In the genomic region with DNA sequence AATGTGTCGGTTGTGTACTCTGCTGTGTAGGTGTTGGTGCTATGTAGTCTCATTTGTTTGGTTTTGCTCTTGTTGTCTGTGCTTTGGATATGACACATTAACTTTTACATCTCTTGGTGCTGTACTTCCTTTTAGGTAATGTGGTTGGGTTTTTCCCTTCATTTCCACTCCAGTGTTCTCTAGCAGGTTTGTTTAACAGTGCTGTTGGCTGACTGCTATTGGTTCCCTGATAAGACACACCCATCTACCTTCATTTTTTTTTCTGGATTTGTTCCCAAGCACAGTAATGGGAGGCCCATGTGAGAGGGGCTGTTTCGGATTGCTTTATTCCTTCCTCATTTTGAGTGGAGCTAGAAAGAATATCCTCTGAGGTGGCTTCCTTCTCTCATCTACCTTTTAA, we compare ENCODE assay signal across 29 mouse cellular contexts. TPM values are rescaled to one million over a fixed set of nuclear protein-coding genes. Genes with fewer than 3 reads are reported as not detected.
DNase-seq lines count a peak whose midpoint lies in the region; ATAC-seq and TF ChIP-seq lines count a peak whose summit lies in the region.
"Had no signal": no experiment of that assay in that cellular context is flagged by ENCODE, and none has a peak within 500 bp of the region (broad histone marks: within the 10 kb centered on the region; RNA-seq: fewer than 3 reads in every experiment).

No protein-coding gene starts in this region.

- WGBS in heart, embryonic 12.5 days = 72% methylated on average over 2 of the region's 2 CpGs
- WGBS in heart, adult 2 months = 83% methylated on average over 2 of the region's 2 CpGs

- no peak for DNase-seq in heart, postnatal 14 days
- DNase-seq in CD4-positive, CD25-positive, alpha-beta regulatory T cell, adult 2 months (ENCODE audit: low read depth, low spot score) = peak; percentile 25
- DNase-seq in naive thymus-derived CD4-positive, alpha-beta T cell, adult 2 months (ENCODE audit: low read depth) = peak; percentile 0
- no peak for DNase-seq in left cerebral cortex, postnatal 10 days (ENCODE audit: extremely low spot score in 1 of 2, low spot score in 2 of 2)
- no peak for DNase-seq in heart, adult 2 months
- no peak for DNase-seq in kidney, postnatal 14 days
- DNase-seq: adrenal gland, adult 8-10 months; cerebellum, adult 2 months; cerebellum, postnatal 14 days; gastrocnemius, postnatal 25 days; heart, adult 18-20 months; heart, postnatal 10 days; kidney, adult 18-20 months; kidney, postnatal 36 days; liver; lung, adult 2 months; lung, postnatal 14 days; retina, postnatal 1 day; right cerebral cortex, postnatal 14 days; spleen, adult 18-20 months; thymus, adult 2 months had no signal

- no peaks in the 10 kb centered on the region for H3K36me3 ChIP-seq in heart, embryonic 12.5 days
- H3K36me3 ChIP-seq in heart, adult 2 months (ENCODE audit: control insufficient read depth, insufficient read depth, low read length) = no peaks in the 10 kb centered on the region; the same call in 1 of the 2 replicates
- H3K36me3 ChIP-seq: embryonic facial prominence, embryonic 12.5 days; heart, embryonic 13.5 days; kidney, embryonic 15.5 days; midbrain, embryonic 10.5 days had no signal

- TF ChIP-seq EP300 in heart, adult 2 months (IDR thresholded peaks at IDR 0.05; ENCODE audit: insufficient read depth, low read depth, low read length) = no peak

- 0 out of 2 replicates have a peak overlapping the region, but pooled peaks have one; percentile 92 for H3K27ac ChIP-seq in heart, embryonic 12.5 days (ENCODE audit: poor library complexity, severe bottlenecking)
- no peak overlapping the region for H3K27ac ChIP-seq in heart, adult 2 months
- H3K27ac ChIP-seq: embryonic facial prominence, embryonic 12.5 days; kidney, embryonic 15.5 days; layer of hippocampus, adult 2 months; liver, embryonic 14.5 days; midbrain, embryonic 10.5 days had no signal

- TF ChIP-seq CTCF in heart, adult 2 months (IDR thresholded peaks at IDR 0.05) = no peak

- intact Hi-C loops in heart, postnatal 14 days (cut with DNase I) = loop anchor here (5.0 kb wide), 1 partner anchor 61 kb away; the partner anchor contains the start of gene Tsc22d3
- intact Hi-C loops in left cerebral cortex, postnatal 10 days (cut with DNase I) = no loop called here
- intact Hi-C loops in heart, adult 2 months (cut with DNase I) = loop anchor here (5.0 kb wide), 1 partner anchor 56 kb away; no protein-coding TSS in a partner anchor

- peaks cover 20% of the 10 kb centered on the region for H3K27me3 ChIP-seq in heart, embryonic 12.5 days (replicated peaks)
- H3K27me3 ChIP-seq in heart, adult 2 months (ENCODE audit: control insufficient read depth, insufficient read depth, low read length) = no peaks in the 10 kb centered on the region

- H3K79me2 ChIP-seq in heart, adult 2 months (replicated peaks; ENCODE audit: control insufficient read depth, insufficient read depth, low read length) = no peaks in the 10 kb centered on the region

- H3K9me3 ChIP-seq in heart, embryonic 12.5 days (replicated peaks) = no peaks in the 10 kb centered on the region
- H3K9me3 ChIP-seq: embryonic facial prominence, embryonic 12.5 days; heart, embryonic 13.5 days; kidney, embryonic 15.5 days; midbrain, embryonic 10.5 days had no signal

- 0 out of 2 replicates have a peak, but pooled peaks cover 3% of the 10 kb centered on the region for H3K4me1 ChIP-seq in heart, embryonic 12.5 days (replicated peaks)
- H3K4me1 ChIP-seq in heart, adult 2 months (ENCODE audit: control insufficient read depth, insufficient read depth, low read length) = peaks cover 1% of the 10 kb centered on the region; the same call in 1 of the 2 replicates
- H3K4me1 ChIP-seq: embryonic facial prominence, embryonic 12.5 days; kidney, embryonic 15.5 days; midbrain, embryonic 10.5 days had no signal

- H3K9ac ChIP-seq in heart, embryonic 12.5 days = no peak overlapping the region
- no peak overlapping the region for H3K9ac ChIP-seq in heart, adult 2 months (ENCODE audit: low read depth, low read length)
- H3K9ac ChIP-seq: embryonic facial prominence, embryonic 12.5 days; liver, embryonic 14.5 days had no signal

- ATAC-seq in heart, embryonic 12.5 days (ENCODE audit: insufficient number of reproducible peaks, low FRiP score) = no peak
- peak; percentile 32; the same call in 1 of the 2 replicates for ATAC-seq in granulocyte monocyte progenitor cell, adult 5-6 weeks (replicated peaks; ENCODE audit: poor library complexity, severe bottlenecking)

- no peak overlapping the region for H3K4me3 ChIP-seq in heart, embryonic 12.5 days
- no peak overlapping the region for H3K4me3 ChIP-seq in heart, adult 2 months
- H3K4me3 ChIP-seq: layer of hippocampus, adult 2 months had no signal

- H3K4me2 ChIP-seq in heart, embryonic 12.5 days = no peak overlapping the region

- no peak for TF ChIP-seq POLR2A in heart, adult 2 months (IDR thresholded peaks at IDR 0.05; ENCODE audit: insufficient read depth, low read depth, low read length)

RNA-seq across cellular contexts. Expression of gene Mid2, which starts 0.9 kb away (rescaled TPM):
- polyA plus RNA-seq in heart, embryonic 12.5 days (2016; fragmentation: Nextera tagmentation; extraction: Ambion mirVana) = 18.3 and 19.9 TPM in 2 replicates
- 10 to 100 TPM; 20.6 to 21.9 TPM for total RNA-seq in heart, postnatal 14 days (2021)
- not detected in 2 replicates for total RNA-seq in granulocyte monocyte progenitor cell, adult 5-6 weeks (2014; fragmentation: Nextera tagmentation)
- not detected in 2 replicates for total RNA-seq in granulocyte monocyte progenitor cell, adult 5-6 weeks (2017)
- 10 to 100 TPM; 30.9 to 31.0 TPM for total RNA-seq in left cerebral cortex, postnatal 10 days (2021)
- total RNA-seq in heart, adult 2 months (2021) = 10 to 100 TPM; 15.3 to 19.7 TPM
- 6.6 and 12.9 TPM in 2 replicates for polyA plus RNA-seq in heart, adult 2 months (2012; rRNA removed)

Comparison
In these comparisons a context has a peak if more than half of its experiments do, and no peak if none do; other contexts are left out.
1. DNase-seq: peak in CD4-positive, CD25-positive, alpha-beta regulatory T cell, adult 2 months (single experiment) and naive thymus-derived CD4-positive, alpha-beta T cell, adult 2 months (single experiment); none in heart, postnatal 14 days (0 of 2), left cerebral cortex, postnatal 10 days (0 of 2), heart, adult 2 months (0 of 2) and kidney, postnatal 14 days (single experiment).
2. RNA of gene Mid2, which starts 0.9 kb away (total RNA-seq): 30.9 to 31.0 TPM in left cerebral cortex, postnatal 10 days, 20.6 to 21.9 TPM in heart, postnatal 14 days and 15.3 to 19.7 TPM in heart, adult 2 months; not detected in granulocyte monocyte progenitor cell, adult 5-6 weeks; every median in the first group is over 10 times any median in the second.